Mouse (Mus musculus): ENCODE data around the gene Igf1. TPM values are rescaled to one million over a fixed set of nuclear protein-coding genes. Genes with fewer than 3 reads are reported as not detected.

Gene Igf1
- polyA plus RNA-seq, 1 experiment = 0.48 TPM

GRCm38 (mm10) chr10:87894461-87895120 lies 36.5 kb downstream of the Igf1 start:
- H3ac ChIP-seq (ENCODE audit: control insufficient read depth, insufficient read length) = no peak overlapping the region
- no peaks in the 10 kb centered on the region for H3K79me2 ChIP-seq (ENCODE audit: control insufficient read depth, insufficient read depth)
- TF ChIP-seq USF1 (IDR thresholded peaks at IDR 0.05; ENCODE audit: low read depth) (no peak), TCF12 (IDR thresholded peaks at IDR 0.05; ENCODE audit: insufficient read depth, poor library complexity, severe bottlenecking) (no peak), POLR2AphosphoS2 (IDR thresholded peaks at IDR 0.05; ENCODE audit: insufficient read length, low read depth) (no peak), REST (IDR thresholded peaks at IDR 0.05; ENCODE audit: insufficient read depth, insufficient read length) (no peak), CEBPB (IDR thresholded peaks at IDR 0.05; ENCODE audit: insufficient read depth, poor library complexity, severe bottlenecking) (no peak), MAX (IDR thresholded peaks at IDR 0.05; ENCODE audit: low read depth) (no peak), TCF3 (IDR thresholded peaks at IDR 0.05; ENCODE audit: insufficient read length, low read depth) (no peak), POLR2A (IDR thresholded peaks at IDR 0.05; ENCODE audit: insufficient read length, low read depth) (no peak), SRF (IDR thresholded peaks at IDR 0.05; ENCODE audit: control insufficient read depth, insufficient read length, low read depth) (no peak), MYOD1 (IDR thresholded peaks at IDR 0.05; ENCODE audit: control insufficient read depth in 1 of 3, insufficient read length in 2 of 3, low read depth in 2 of 3) (no peak), E2F4 (IDR thresholded peaks at IDR 0.05; ENCODE audit: insufficient read depth) (no peak)
- H3K4me2 ChIP-seq (ENCODE audit: low read depth) = no peak overlapping the region
- no peaks in the 10 kb centered on the region for H3K36me3 ChIP-seq (ENCODE audit: control insufficient read depth, insufficient read depth)
- no peak overlapping the region for H3K4me3 ChIP-seq
- no peaks in the 10 kb centered on the region for H3K27me3 ChIP-seq (ENCODE audit: control insufficient read depth, insufficient read depth, insufficient read length)

DNA sequence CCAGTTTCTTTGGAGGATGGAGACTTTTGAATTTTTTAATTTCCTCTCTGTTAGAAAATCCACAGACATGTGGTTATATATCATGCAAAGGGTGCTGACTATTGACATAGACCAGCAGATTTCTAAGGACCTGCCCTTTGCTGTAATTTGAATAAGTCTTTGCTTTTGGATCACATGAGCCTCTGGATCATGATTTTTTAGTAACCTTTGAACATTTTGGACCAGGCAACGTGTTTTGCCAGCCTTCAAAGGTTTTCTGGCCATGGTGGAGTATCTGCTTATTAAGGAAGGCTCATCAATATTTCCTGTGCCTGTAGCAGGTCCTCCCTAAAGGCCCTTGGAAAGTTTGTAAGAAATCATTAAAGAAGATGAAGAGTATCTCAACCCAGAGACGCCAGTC lies 37.3 kb downstream of the Igf1 start:
- no peaks in the 10 kb centered on the region for H3K36me3 ChIP-seq (ENCODE audit: control insufficient read depth, insufficient read depth)
- no peak overlapping the region for H3K4me3 ChIP-seq
- H3K4me2 ChIP-seq (ENCODE audit: low read depth) = no peak overlapping the region
- H3K27me3 ChIP-seq (ENCODE audit: control insufficient read depth, insufficient read depth, insufficient read length) = no peaks in the 10 kb centered on the region
- H3K79me2 ChIP-seq (ENCODE audit: control insufficient read depth, insufficient read depth) = no peaks in the 10 kb centered on the region
- TF ChIP-seq SRF (IDR thresholded peaks at IDR 0.05; ENCODE audit: control insufficient read depth, insufficient read length, low read depth) = no peak
- TF ChIP-seq MYOG (IDR thresholded peaks at IDR 0.05; ENCODE audit: control insufficient read depth in 1 of 3, insufficient read depth in 1 of 3, insufficient read length in 2 of 3, low read depth in 2 of 3) = no peak
- TF ChIP-seq USF1 (IDR thresholded peaks at IDR 0.05; ENCODE audit: low read depth) = no peak
- TF ChIP-seq REST (IDR thresholded peaks at IDR 0.05; ENCODE audit: insufficient read depth, insufficient read length) = no peak
- TF ChIP-seq POLR2A (IDR thresholded peaks at IDR 0.05; ENCODE audit: insufficient read length, low read depth) = no peak
- no peak for TF ChIP-seq TCF12 (IDR thresholded peaks at IDR 0.05; ENCODE audit: insufficient read depth, poor library complexity, severe bottlenecking)
- TF ChIP-seq CEBPB (IDR thresholded peaks at IDR 0.05; ENCODE audit: insufficient read depth, poor library complexity, severe bottlenecking) = no peak
- no peak for TF ChIP-seq TCF3 (IDR thresholded peaks at IDR 0.05; ENCODE audit: insufficient read length, low read depth)
- TF ChIP-seq POLR2AphosphoS2 (IDR thresholded peaks at IDR 0.05; ENCODE audit: insufficient read length, low read depth) = no peak
- no peak for TF ChIP-seq MYOD1 (IDR thresholded peaks at IDR 0.05; ENCODE audit: control insufficient read depth in 1 of 3, insufficient read length in 2 of 3, low read depth in 2 of 3)
- no peak for TF ChIP-seq MAX (IDR thresholded peaks at IDR 0.05; ENCODE audit: low read depth)
- TF ChIP-seq E2F4 (IDR thresholded peaks at IDR 0.05; ENCODE audit: insufficient read depth) = no peak
- H3ac ChIP-seq (ENCODE audit: control insufficient read depth, insufficient read length) = no peak overlapping the region

- no peaks in the 10 kb centered on the region for H3K79me2 ChIP-seq (ENCODE audit: control insufficient read depth, insufficient read depth)
- H3K36me3 ChIP-seq (ENCODE audit: control insufficient read depth, insufficient read depth) = no peaks in the 10 kb centered on the region
- H3K4me3 ChIP-seq = no peak overlapping the region
- H3ac ChIP-seq (ENCODE audit: control insufficient read depth, insufficient read length) = no peak overlapping the region
- H3K4me2 ChIP-seq (ENCODE audit: low read depth) = no peak overlapping the region
- no peaks in the 10 kb centered on the region for H3K27me3 ChIP-seq (ENCODE audit: control insufficient read depth, insufficient read depth, insufficient read length)
- no peak for TF ChIP-seq MAX (IDR thresholded peaks at IDR 0.05; ENCODE audit: low read depth)
- no peak for TF ChIP-seq MYOD1 (IDR thresholded peaks at IDR 0.05; ENCODE audit: control insufficient read depth in 1 of 3, insufficient read length in 2 of 3, low read depth in 2 of 3)
- no peak for TF ChIP-seq E2F4 (IDR thresholded peaks at IDR 0.05; ENCODE audit: insufficient read depth)
- TF ChIP-seq USF1 (IDR thresholded peaks at IDR 0.05; ENCODE audit: low read depth) = no peak
- no peak for TF ChIP-seq TCF12 (IDR thresholded peaks at IDR 0.05; ENCODE audit: insufficient read depth, poor library complexity, severe bottlenecking)
- no peak for TF ChIP-seq MYOG (IDR thresholded peaks at IDR 0.05; ENCODE audit: control insufficient read depth in 1 of 3, insufficient read depth in 1 of 3, insufficient read length in 2 of 3, low read depth in 2 of 3)
- no peak for TF ChIP-seq POLR2A (IDR thresholded peaks at IDR 0.05; ENCODE audit: insufficient read length, low read depth)
- no peak for TF ChIP-seq SRF (IDR thresholded peaks at IDR 0.05; ENCODE audit: control insufficient read depth, insufficient read length, low read depth)
- no peak for TF ChIP-seq TCF3 (IDR thresholded peaks at IDR 0.05; ENCODE audit: insufficient read length, low read depth)
- no peak for TF ChIP-seq REST (IDR thresholded peaks at IDR 0.05; ENCODE audit: insufficient read depth, insufficient read length)
- no peak for TF ChIP-seq CEBPB (IDR thresholded peaks at IDR 0.05; ENCODE audit: insufficient read depth, poor library complexity, severe bottlenecking)
- no peak for TF ChIP-seq POLR2AphosphoS2 (IDR thresholded peaks at IDR 0.05; ENCODE audit: insufficient read length, low read depth)
Measured at GRCm38 (mm10) chr10:87897331-87897730, 39.3 kb downstream of the Igf1 start.

DNA sequence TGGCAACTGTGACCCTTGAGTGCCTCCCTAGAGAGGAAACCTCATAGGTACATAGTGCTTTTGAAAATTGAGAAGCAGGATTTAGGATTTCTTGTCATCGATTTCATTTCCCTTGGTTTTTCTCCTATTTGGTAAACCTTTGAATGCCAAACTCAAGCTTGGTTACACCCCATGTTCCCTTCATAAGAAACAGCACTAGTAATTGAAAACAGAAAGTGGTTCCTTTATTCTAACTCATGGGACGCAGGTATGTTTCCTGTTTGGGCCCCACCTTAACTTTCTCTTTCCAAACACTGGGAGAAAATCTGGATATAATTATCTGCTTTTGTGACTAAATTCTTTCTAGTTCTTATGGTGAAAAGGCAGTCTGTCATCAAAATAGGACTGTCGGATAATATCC lies 40.8 kb downstream of the Igf1 start:
- no peak overlapping the region for H3K4me2 ChIP-seq (ENCODE audit: low read depth)
- H3K36me3 ChIP-seq (ENCODE audit: control insufficient read depth, insufficient read depth) = no peaks in the 10 kb centered on the region
- H3K79me2 ChIP-seq (ENCODE audit: control insufficient read depth, insufficient read depth) = no peaks in the 10 kb centered on the region
- H3K4me3 ChIP-seq = no peak overlapping the region
- TF ChIP-seq POLR2AphosphoS2 (IDR thresholded peaks at IDR 0.05; ENCODE audit: insufficient read length, low read depth) = no peak
- TF ChIP-seq USF1 (IDR thresholded peaks at IDR 0.05; ENCODE audit: low read depth) = no peak
- no peak for TF ChIP-seq POLR2A (IDR thresholded peaks at IDR 0.05; ENCODE audit: insufficient read length, low read depth)
- TF ChIP-seq CEBPB (IDR thresholded peaks at IDR 0.05; ENCODE audit: insufficient read depth, poor library complexity, severe bottlenecking) = no peak
- TF ChIP-seq TCF3 (IDR thresholded peaks at IDR 0.05; ENCODE audit: insufficient read length, low read depth) = no peak
- no peak for TF ChIP-seq SRF (IDR thresholded peaks at IDR 0.05; ENCODE audit: control insufficient read depth, insufficient read length, low read depth)
- no peak for TF ChIP-seq MYOD1 (IDR thresholded peaks at IDR 0.05; ENCODE audit: control insufficient read depth in 1 of 3, insufficient read length in 2 of 3, low read depth in 2 of 3)
- TF ChIP-seq MAX (IDR thresholded peaks at IDR 0.05; ENCODE audit: low read depth) = no peak
- TF ChIP-seq TCF12 (IDR thresholded peaks at IDR 0.05; ENCODE audit: insufficient read depth, poor library complexity, severe bottlenecking) = no peak
- no peak for TF ChIP-seq MYOG (IDR thresholded peaks at IDR 0.05; ENCODE audit: control insufficient read depth in 1 of 3, insufficient read depth in 1 of 3, insufficient read length in 2 of 3, low read depth in 2 of 3)
- TF ChIP-seq E2F4 (IDR thresholded peaks at IDR 0.05; ENCODE audit: insufficient read depth) = no peak
- TF ChIP-seq REST (IDR thresholded peaks at IDR 0.05; ENCODE audit: insufficient read depth, insufficient read length) = no peak
- no peak overlapping the region for H3ac ChIP-seq (ENCODE audit: control insufficient read depth, insufficient read length)
- H3K27me3 ChIP-seq (ENCODE audit: control insufficient read depth, insufficient read depth, insufficient read length) = no peaks in the 10 kb centered on the region

Measured in myocyte (in vitro differentiated cells).